Mouse (Mus musculus): ENCODE results near the gene Nek6. TPM values are rescaled to one million over a fixed set of nuclear protein-coding genes. Genes with fewer than 3 reads are reported as not detected.

Nek6 gene
- polyA plus RNA-seq, 1 experiment from 2014 or later: 111 TPM

GRCm38 (mm10) chr2:38574697-38575096, 63.3 kb downstream of the Nek6 start:
- no peak overlapping the region for H3K9ac ChIP-seq (ENCODE audit: low read length)
- WGBS: 82% methylated on average over 2 of the region's 2 CpGs
- ATAC-seq (ENCODE audit: insufficient read depth, low FRiP score): no peak
- 0 out of 2 replicates have a peak, but pooled peaks cover 2% of the 10 kb centered on the region for H3K4me1 ChIP-seq (ENCODE audit: control insufficient read depth, insufficient read depth, low read length)
- no peaks in the 10 kb centered on the region for H3K27me3 ChIP-seq (ENCODE audit: control insufficient read depth, insufficient read depth, low read length)
- H3K27ac ChIP-seq (ENCODE audit: low read length): no peak overlapping the region
- no peak overlapping the region for H3K4me3 ChIP-seq (replicated peaks; ENCODE audit: low read length)
- H3K36me3 ChIP-seq (ENCODE audit: control insufficient read depth, insufficient read depth, low read length): peaks cover 27% of the 10 kb centered on the region; the same call in 1 of the 2 replicates
- no peak overlapping the region for H3K4me2 ChIP-seq (ENCODE audit: low read depth, low read length)
- H3K9me3 ChIP-seq (replicated peaks; ENCODE audit: control insufficient read depth, low read length): no peaks in the 10 kb centered on the region

- H3K36me3 ChIP-seq (ENCODE audit: control insufficient read depth, insufficient read depth, low read length): 0 out of 2 replicates have a peak, but pooled peaks cover 6% of the 10 kb centered on the region
- no peaks in the 10 kb centered on the region for H3K9me3 ChIP-seq (replicated peaks; ENCODE audit: control insufficient read depth, low read length)
- WGBS: 57% methylated on average over 13 of the region's 13 CpGs
- no peak overlapping the region; the same call in 1 of the 2 replicates for H3K27ac ChIP-seq (ENCODE audit: low read length)
- H3K27me3 ChIP-seq (ENCODE audit: control insufficient read depth, insufficient read depth, low read length): no peaks in the 10 kb centered on the region
- ATAC-seq (ENCODE audit: insufficient read depth, low FRiP score): peak; percentile 39; the same call in 1 of the 2 replicates
- 0 out of 2 replicates have a peak, but pooled peaks cover 2% of the 10 kb centered on the region for H3K4me1 ChIP-seq (ENCODE audit: control insufficient read depth, insufficient read depth, low read length)
- H3K4me3 ChIP-seq (replicated peaks; ENCODE audit: low read length): no peak overlapping the region
- H3K9ac ChIP-seq (ENCODE audit: low read length): no peak overlapping the region
- H3K4me2 ChIP-seq (ENCODE audit: low read depth, low read length): no peak overlapping the region
Observed at GRCm38 (mm10) chr2:38578602-38579521, 67.4 kb downstream of the Nek6 start.

- Histone ChIP-seq H3K9ac (ENCODE audit: low read length) (no peak overlapping the region), H3K27me3 (ENCODE audit: control insufficient read depth, insufficient read depth, low read length) (no peaks in the 10 kb centered on the region), H3K4me2 (ENCODE audit: low read depth, low read length) (no peak overlapping the region), H3K9me3 (replicated peaks; ENCODE audit: control insufficient read depth, low read length) (no peaks in the 10 kb centered on the region), H3K36me3 (ENCODE audit: control insufficient read depth, insufficient read depth, low read length) (0 out of 2 replicates have a peak, but pooled peaks cover 6% of the 10 kb centered on the region), H3K4me1 (ENCODE audit: control insufficient read depth, insufficient read depth, low read length) (0 out of 2 replicates have a peak, but pooled peaks cover 2% of the 10 kb centered on the region), H3K27ac (ENCODE audit: low read length) (no peak overlapping the region), H3K4me3 (replicated peaks; ENCODE audit: low read length) (no peak overlapping the region)
- 53% methylated on average over 1 of the region's 1 CpGs for WGBS
- no peak for ATAC-seq (ENCODE audit: insufficient read depth, low FRiP score)
Observed at GRCm38 (mm10) chr2:38579528-38579927, 68.1 kb downstream of the Nek6 start.

GRCm38 (mm10) chr2:38583982-38584381, 72.5 kb downstream of the Nek6 start:
- H3K27me3 ChIP-seq (ENCODE audit: control insufficient read depth, insufficient read depth, low read length): no peaks in the 10 kb centered on the region
- no peak overlapping the region for H3K4me2 ChIP-seq (ENCODE audit: low read depth, low read length)
- ATAC-seq (ENCODE audit: insufficient read depth, low FRiP score): no peak
- H3K4me3 ChIP-seq (replicated peaks; ENCODE audit: low read length): no peak overlapping the region
- H3K9ac ChIP-seq (ENCODE audit: low read length): no peak overlapping the region
- 51% methylated on average over 2 of the region's 2 CpGs for WGBS
- H3K9me3 ChIP-seq (replicated peaks; ENCODE audit: control insufficient read depth, low read length): no peaks in the 10 kb centered on the region
- H3K27ac ChIP-seq (ENCODE audit: low read length): no peak overlapping the region
- peaks cover 10% of the 10 kb centered on the region; the same call in 1 of the 2 replicates for H3K36me3 ChIP-seq (ENCODE audit: control insufficient read depth, insufficient read depth, low read length)
- H3K4me1 ChIP-seq (ENCODE audit: control insufficient read depth, insufficient read depth, low read length): no peaks in the 10 kb centered on the region

GRCm38 (mm10) chr2:38584514-38585378, 73.3 kb downstream of the Nek6 start:
- peaks cover 8% of the 10 kb centered on the region; the same call in 1 of the 2 replicates for H3K36me3 ChIP-seq (ENCODE audit: control insufficient read depth, insufficient read depth, low read length)
- WGBS: 56% methylated on average over 13 of the region's 13 CpGs
- no peak for ATAC-seq (ENCODE audit: insufficient read depth, low FRiP score)

GRCm38 (mm10) chr2:38585379-38585736, 73.9 kb downstream of the Nek6 start:
- Histone ChIP-seq H3K27me3 (ENCODE audit: control insufficient read depth, insufficient read depth, low read length) (no peaks in the 10 kb centered on the region), H3K9me3 (replicated peaks; ENCODE audit: control insufficient read depth, low read length) (no peaks in the 10 kb centered on the region), H3K4me3 (replicated peaks; ENCODE audit: low read length) (no peak overlapping the region), H3K36me3 (ENCODE audit: control insufficient read depth, insufficient read depth, low read length) (peaks cover 7% of the 10 kb centered on the region; the same call in 1 of the 2 replicates), H3K4me1 (ENCODE audit: control insufficient read depth, insufficient read depth, low read length) (no peaks in the 10 kb centered on the region), H3K4me2 (ENCODE audit: low read depth, low read length) (no peak overlapping the region), H3K27ac (ENCODE audit: low read length) (no peak overlapping the region), H3K9ac (ENCODE audit: low read length) (no peak overlapping the region)
- 43% methylated on average over 5 of the region's 5 CpGs for WGBS
- no peak for ATAC-seq (ENCODE audit: insufficient read depth, low FRiP score)

More at GRCm38 (mm10) chr2:38584514-38585378, 73.3 kb downstream of the Nek6 start:
- H3K9me3 ChIP-seq (replicated peaks; ENCODE audit: control insufficient read depth, low read length): no peaks in the 10 kb centered on the region
- no peak overlapping the region for H3K4me2 ChIP-seq (ENCODE audit: low read depth, low read length)
- no peak overlapping the region for H3K27ac ChIP-seq (ENCODE audit: low read length)
- H3K4me1 ChIP-seq (ENCODE audit: control insufficient read depth, insufficient read depth, low read length): no peaks in the 10 kb centered on the region
- no peaks in the 10 kb centered on the region for H3K27me3 ChIP-seq (ENCODE audit: control insufficient read depth, insufficient read depth, low read length)
- H3K4me3 ChIP-seq (replicated peaks; ENCODE audit: low read length): no peak overlapping the region
- no peak overlapping the region for H3K9ac ChIP-seq (ENCODE audit: low read length)

GRCm38 (mm10) chr2:38586733-38587132, 75.3 kb downstream of the Nek6 start:
- H3K4me2 ChIP-seq (ENCODE audit: low read depth, low read length): no peak overlapping the region
- ATAC-seq (ENCODE audit: insufficient read depth, low FRiP score): no peak
- H3K4me3 ChIP-seq (replicated peaks; ENCODE audit: low read length): no peak overlapping the region
- H3K27me3 ChIP-seq (ENCODE audit: control insufficient read depth, insufficient read depth, low read length): no peaks in the 10 kb centered on the region
- no peaks in the 10 kb centered on the region for H3K4me1 ChIP-seq (ENCODE audit: control insufficient read depth, insufficient read depth, low read length)
- no peak overlapping the region for H3K27ac ChIP-seq (ENCODE audit: low read length)
- 61% methylated on average over 6 of the region's 6 CpGs for WGBS
- H3K9me3 ChIP-seq (replicated peaks; ENCODE audit: control insufficient read depth, low read length): no peaks in the 10 kb centered on the region
- peaks cover 11% of the 10 kb centered on the region; the same call in 1 of the 2 replicates for H3K36me3 ChIP-seq (ENCODE audit: control insufficient read depth, insufficient read depth, low read length)
- no peak overlapping the region for H3K9ac ChIP-seq (ENCODE audit: low read length)

- H3K4me3 ChIP-seq (replicated peaks; ENCODE audit: low read length): no peak overlapping the region
- no peak overlapping the region for H3K27ac ChIP-seq (ENCODE audit: low read length)
- no peaks in the 10 kb centered on the region for H3K4me1 ChIP-seq (ENCODE audit: control insufficient read depth, insufficient read depth, low read length)
- WGBS: 58% methylated on average over 6 of the region's 6 CpGs
- no peaks in the 10 kb centered on the region for H3K27me3 ChIP-seq (ENCODE audit: control insufficient read depth, insufficient read depth, low read length)
- no peak overlapping the region for H3K4me2 ChIP-seq (ENCODE audit: low read depth, low read length)
- H3K36me3 ChIP-seq (ENCODE audit: control insufficient read depth, insufficient read depth, low read length): peaks cover 7% of the 10 kb centered on the region; the same call in 1 of the 2 replicates
- H3K9ac ChIP-seq (ENCODE audit: low read length): no peak overlapping the region
- ATAC-seq (ENCODE audit: insufficient read depth, low FRiP score): no peak
- no peaks in the 10 kb centered on the region for H3K9me3 ChIP-seq (replicated peaks; ENCODE audit: control insufficient read depth, low read length)
Observed at GRCm38 (mm10) chr2:38591751-38592459, 80.5 kb downstream of the Nek6 start.

All from stomach, embryonic 16.5 days (tissue).